Mouse (Mus musculus) ES-Bruce4 (cell line): ENCODE measurements around the gene Zfp811.

Experiments
- CTCF ChIP-seq: IDR thresholded peaks from one replicate; pipeline ENCODE4 v1.8.1; 2011; ENCODE audit warnings: low read depth, low read length
- EP300 ChIP-seq: IDR thresholded peaks from 2 replicates; pipeline ENCODE4 v1.6.1; 2011; ENCODE audit warnings: low read depth, low read length; ENCODE audit not compliant: insufficient read depth
- POLR2A ChIP-seq: IDR thresholded peaks from one replicate; pipeline ENCODE4 v1.8.1; 2011; ENCODE audit warnings: low read length; ENCODE audit not compliant: insufficient read depth

GRCm38 (mm10) chr17:32771213-32771612, 38.5 kb downstream of the Zfp811 start:
- TF ChIP-seq CTCF (no peak), EP300 (no peak), POLR2A (no peak)
